Mouse (Mus musculus): Measurements from ENCODE around the gene Pfdn6.

DNA sequence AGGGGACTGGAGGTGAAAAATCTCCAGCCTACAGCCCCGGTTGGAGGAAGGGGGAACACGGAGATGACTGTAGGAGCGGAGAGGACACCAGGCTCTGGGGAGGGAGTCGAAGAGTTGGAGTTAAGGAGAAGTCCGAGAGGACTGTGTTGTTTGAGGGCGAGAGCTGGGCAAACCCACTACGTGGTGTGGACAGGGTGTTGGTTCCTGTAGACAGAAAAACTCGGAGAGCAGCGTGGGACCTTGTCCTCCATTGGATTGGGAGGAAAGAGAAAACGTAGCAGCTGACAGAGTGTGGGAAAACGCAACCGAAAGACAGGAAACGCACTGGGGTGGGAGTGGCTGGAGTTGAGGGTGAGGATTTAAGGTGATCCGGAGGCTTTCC lies 30.3 kb downstream of the Pfdn6 start:
- no peak for TF ChIP-seq CTCF (IDR thresholded peaks at IDR 0.05; ENCODE audit: insufficient read depth, low read depth, low read length)
- no peak for TF ChIP-seq POLR2A (IDR thresholded peaks at IDR 0.05; ENCODE audit: insufficient read depth, low read depth, low read length)
